Mouse (Mus musculus) kidney, adult 2 months (tissue): ENCODE measurements around the gene Stk11ip.

Experiments
- CTCF ChIP-seq: fragments of 200-500 bp; conservative IDR thresholded peaks from 2 replicates; pipeline ENCODE4 v1.5.1; 2011; ENCODE audit warnings: low read depth, mild to moderate bottlenecking, control low read depth, low read length, moderate library complexity, mixed read lengths; ENCODE audit not compliant: insufficient read depth, insufficient read length
- POLR2A ChIP-seq: fragments of 200-500 bp; IDR thresholded peaks from one replicate; pipeline ENCODE4 v1.6.1; 2011; ENCODE audit warnings: low read depth, low read length, control low read depth

DNA sequence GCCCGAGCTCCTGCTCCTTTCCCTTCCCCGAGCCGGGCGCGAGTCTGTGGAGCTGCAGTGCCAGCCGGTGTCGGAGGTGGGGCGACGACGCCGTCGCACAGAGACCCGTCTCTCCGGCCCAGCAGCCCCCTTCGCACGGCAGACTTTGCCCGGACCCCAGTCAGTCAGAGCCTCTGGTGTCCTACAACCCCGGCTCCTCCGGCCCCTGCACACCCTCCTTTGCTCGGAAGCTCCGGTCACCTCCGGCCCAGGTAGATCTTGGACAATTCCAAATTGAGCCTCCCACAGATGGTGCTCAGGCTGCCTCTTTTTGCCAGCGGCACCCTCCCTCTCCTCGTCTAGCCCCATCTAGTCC is 41.7 kb upstream of the Stk11ip start:
- TF ChIP-seq POLR2A, result no peak
- TF ChIP-seq CTCF, result no peak
